Mouse (Mus musculus): ENCODE results near the gene Dido1.
A peak's percentile ranks its signal among the peaks of the same experiment; 100 is the strongest.

Dido1 gene

DNA sequence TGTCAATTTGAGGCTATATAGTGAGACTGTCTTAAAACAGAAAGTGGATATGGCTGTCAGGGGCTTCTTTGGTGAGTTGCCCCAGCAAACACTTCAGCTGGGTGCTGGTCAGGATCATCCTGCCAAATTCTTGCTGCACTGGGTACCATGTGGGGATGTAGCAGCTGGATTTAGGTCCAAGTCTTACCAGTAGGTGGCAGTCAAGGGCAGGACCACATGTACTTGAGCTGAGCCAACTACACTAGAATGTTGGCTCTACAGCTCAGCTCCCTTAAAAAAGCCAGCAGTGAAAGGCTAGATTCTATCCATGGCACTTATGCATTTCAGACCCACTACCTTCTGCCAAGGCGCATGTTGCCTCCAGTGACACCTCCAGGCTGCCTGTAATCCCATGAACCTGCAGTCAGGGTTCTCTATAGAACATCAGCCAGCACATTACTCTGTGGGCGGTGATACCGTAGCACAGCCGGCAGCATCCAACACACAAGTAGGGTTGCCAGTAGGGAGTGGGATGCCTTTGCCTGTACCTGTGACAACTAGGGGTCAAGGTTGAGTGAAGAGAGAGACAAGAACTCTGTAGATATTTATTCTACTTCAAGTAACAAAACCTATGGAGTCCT lies 52.3 kb downstream of the Dido1 start:
- Histone ChIP-seq H3K36me3 (ENCODE audit: insufficient read depth, low read length) (peaks cover 32% of the 10 kb centered on the region), H3K4me1 (replicated peaks; ENCODE audit: low read depth, low read length) (peaks cover 43% of the 10 kb centered on the region), H3K27me3 (ENCODE audit: insufficient read depth, low read length) (peaks cover 8% of the 10 kb centered on the region; the same call in 1 of the 2 replicates), H3K4me3 (replicated peaks; ENCODE audit: low read length) (no peak overlapping the region), H3K9me3 (ENCODE audit: low read length) (no peaks in the 10 kb centered on the region)
- TF ChIP-seq POU5F1 (IDR thresholded peaks at IDR 0.05; ENCODE audit: borderline replicate concordance, low read length): no peak
- TF ChIP-seq CTCF (conservative IDR thresholded peaks at IDR 0.05; ENCODE audit: low read length): peak; percentile 77

DNA sequence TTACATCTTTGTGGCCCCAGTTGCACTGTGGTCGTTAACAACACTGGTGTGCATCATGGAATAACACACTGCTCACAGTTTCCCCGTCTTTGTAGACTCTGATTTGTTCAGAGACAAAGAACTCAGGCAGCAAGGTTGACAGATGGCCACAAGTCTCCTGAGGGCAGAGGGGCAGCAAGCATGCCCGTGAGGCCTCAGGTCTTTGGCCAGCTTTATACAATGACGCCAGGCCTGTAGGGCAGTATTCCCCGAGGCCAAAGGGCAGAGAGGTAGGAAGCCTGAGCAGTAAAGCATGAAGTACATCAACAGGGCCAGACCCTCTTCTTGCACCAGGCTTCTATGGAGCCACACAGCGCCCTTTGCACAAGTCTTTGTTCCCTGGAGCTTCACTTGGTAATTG lies 54.6 kb downstream of the Dido1 start:
- TF ChIP-seq POU5F1 (IDR thresholded peaks at IDR 0.05; ENCODE audit: borderline replicate concordance, low read length): no peak
- TF ChIP-seq CTCF (conservative IDR thresholded peaks at IDR 0.05; ENCODE audit: low read length): no peak
- H3K27me3 ChIP-seq (ENCODE audit: insufficient read depth, low read length): peaks cover 8% of the 10 kb centered on the region; the same call in 1 of the 2 replicates
- H3K4me1 ChIP-seq (replicated peaks; ENCODE audit: low read depth, low read length): peaks cover 26% of the 10 kb centered on the region
- no peaks in the 10 kb centered on the region for H3K9me3 ChIP-seq (ENCODE audit: low read length)
- peaks cover 9% of the 10 kb centered on the region for H3K36me3 ChIP-seq (ENCODE audit: insufficient read depth, low read length)
- H3K4me3 ChIP-seq (replicated peaks; ENCODE audit: low read length): no peak overlapping the region

DNA sequence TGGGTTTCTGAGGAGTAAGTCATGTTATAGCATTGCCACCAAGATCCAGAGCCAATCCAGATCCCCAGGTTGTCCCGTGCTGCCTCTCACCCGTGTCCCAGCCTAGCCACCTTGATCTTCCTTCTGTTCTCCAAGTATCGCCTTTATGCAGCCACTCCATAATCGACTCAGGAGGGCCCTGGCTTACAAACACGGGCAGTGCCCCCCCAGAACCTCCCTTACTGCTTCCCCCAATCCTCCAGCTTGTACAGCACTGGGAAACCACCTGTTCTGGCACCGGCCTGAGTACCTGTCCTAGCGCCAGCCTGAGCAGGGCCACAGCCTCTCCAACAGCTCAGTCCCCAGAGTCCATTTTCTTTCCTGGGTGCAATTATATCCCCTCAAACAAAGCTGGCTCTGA lies 55.1 kb downstream of the Dido1 start:
- peaks cover 4% of the 10 kb centered on the region for H3K36me3 ChIP-seq (ENCODE audit: insufficient read depth, low read length)
- H3K4me3 ChIP-seq (replicated peaks; ENCODE audit: low read length): no peak overlapping the region
- no peaks in the 10 kb centered on the region for H3K9me3 ChIP-seq (ENCODE audit: low read length)
- TF ChIP-seq NANOG (IDR thresholded peaks at IDR 0.05; ENCODE audit: borderline replicate concordance, low read length): no peak
- no peak for TF ChIP-seq CTCF (conservative IDR thresholded peaks at IDR 0.05; ENCODE audit: low read length)
- no peak for TF ChIP-seq POU5F1 (IDR thresholded peaks at IDR 0.05; ENCODE audit: borderline replicate concordance, low read length)
- H3K27me3 ChIP-seq (ENCODE audit: insufficient read depth, low read length): peaks cover 5% of the 10 kb centered on the region; the same call in 1 of the 2 replicates
- H3K4me1 ChIP-seq (replicated peaks; ENCODE audit: low read depth, low read length): peaks cover 21% of the 10 kb centered on the region

DNA sequence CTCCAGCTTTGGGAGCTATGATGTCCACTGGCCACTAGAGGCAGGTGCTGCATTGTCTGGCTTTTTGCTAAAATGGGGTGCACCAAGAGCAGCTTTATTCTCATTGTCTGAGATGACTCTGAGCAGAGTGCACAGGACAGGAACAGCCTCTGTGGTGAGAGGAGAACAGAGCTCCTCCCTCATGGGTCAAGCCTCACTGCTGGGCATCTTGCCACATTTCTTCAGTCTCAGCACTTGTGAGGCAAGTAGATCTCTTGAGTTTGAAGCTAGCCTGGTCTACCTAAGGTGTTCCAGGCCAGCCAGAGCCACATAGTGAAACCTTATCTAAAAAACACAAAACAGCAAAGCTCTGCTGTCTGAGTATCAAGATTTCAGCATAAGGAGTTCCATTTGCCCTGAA lies 63.0 kb downstream of the Dido1 start:
- Histone ChIP-seq H3K4me1 (replicated peaks; ENCODE audit: low read depth, low read length) (peaks cover 7% of the 10 kb centered on the region; the same call in 1 of the 2 replicates), H3K9me3 (ENCODE audit: low read length) (peaks cover 6% of the 10 kb centered on the region), H3K36me3 (ENCODE audit: insufficient read depth, low read length) (no peaks in the 10 kb centered on the region), H3K27me3 (ENCODE audit: insufficient read depth, low read length) (no peaks in the 10 kb centered on the region), H3K4me3 (replicated peaks; ENCODE audit: low read length) (no peak overlapping the region)
- TF ChIP-seq NANOG (IDR thresholded peaks at IDR 0.05; ENCODE audit: borderline replicate concordance, low read length) (no peak), CTCF (conservative IDR thresholded peaks at IDR 0.05; ENCODE audit: low read length) (peak; percentile 25), POU5F1 (IDR thresholded peaks at IDR 0.05; ENCODE audit: borderline replicate concordance, low read length) (no peak)

DNA sequence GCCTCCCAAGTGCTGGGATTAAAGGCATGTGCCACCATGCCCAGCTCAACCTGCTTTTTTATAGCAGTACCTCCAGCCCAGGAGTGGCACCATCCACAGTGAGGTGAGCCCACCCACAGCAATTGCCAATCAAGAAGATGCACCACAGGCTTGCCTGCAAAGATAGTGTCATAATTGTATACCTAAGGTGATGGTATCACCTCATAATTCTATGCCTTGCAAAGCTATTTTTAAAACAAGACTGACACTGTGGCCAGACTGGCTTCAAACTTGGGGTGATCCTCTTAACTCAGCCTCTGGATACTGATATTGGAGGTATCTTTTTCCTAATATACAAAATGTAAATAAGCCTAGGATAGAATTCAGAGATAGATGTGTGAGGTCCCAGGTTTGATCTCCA lies 66.2 kb downstream of the Dido1 start:
- Histone ChIP-seq H3K27me3 (ENCODE audit: insufficient read depth, low read length) (peaks cover 14% of the 10 kb centered on the region), H3K36me3 (ENCODE audit: insufficient read depth, low read length) (peaks cover 24% of the 10 kb centered on the region), H3K9me3 (ENCODE audit: low read length) (peaks cover 6% of the 10 kb centered on the region), H3K4me3 (replicated peaks; ENCODE audit: low read length) (no peak overlapping the region), H3K4me1 (replicated peaks; ENCODE audit: low read depth, low read length) (peaks cover 27% of the 10 kb centered on the region)
- no peak for TF ChIP-seq NANOG (IDR thresholded peaks at IDR 0.05; ENCODE audit: borderline replicate concordance, low read length)
- no peak for TF ChIP-seq CTCF (conservative IDR thresholded peaks at IDR 0.05; ENCODE audit: low read length)

DNA sequence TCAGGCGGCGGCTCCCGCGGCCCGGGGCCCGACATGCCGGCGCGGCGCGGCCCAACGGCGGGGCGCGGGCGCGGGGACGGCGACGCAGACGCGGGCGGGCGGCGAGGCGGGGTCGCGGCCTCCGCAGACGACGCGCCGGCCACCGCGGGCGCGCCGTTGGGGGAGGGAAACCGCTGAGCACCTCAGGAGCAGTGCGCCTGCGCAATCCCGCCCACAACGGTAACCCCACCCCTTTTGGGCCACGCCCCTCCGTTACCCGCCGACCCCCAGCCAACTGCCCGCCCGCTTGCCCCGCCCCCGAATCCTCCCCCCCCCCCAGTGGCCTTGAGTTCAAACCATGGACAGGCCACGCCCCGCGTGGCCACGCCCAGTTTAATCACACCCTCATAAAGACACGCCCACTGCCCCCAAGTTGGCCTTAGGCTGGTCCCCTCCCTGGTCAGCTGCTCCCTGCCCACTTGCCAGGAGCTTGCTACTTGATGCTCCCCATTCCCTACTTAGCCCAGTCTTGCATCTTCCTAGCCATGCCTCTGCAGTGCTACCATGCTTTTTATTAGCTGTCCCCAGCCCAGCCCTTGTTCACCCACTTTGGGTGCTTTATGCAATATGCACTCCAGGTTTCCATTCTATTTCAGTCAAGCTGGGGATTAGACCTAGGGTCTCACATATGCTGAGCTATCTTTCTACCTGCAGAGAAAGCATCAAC lies 67.1 kb downstream of the Dido1 start, which contains the start of gene Tcfl5:
Gene Tcfl5 (minus strand): TSS at position 154 of the 706 bp plus-strand sequence.
- H3K4me1 ChIP-seq (replicated peaks; ENCODE audit: low read depth, low read length): peaks cover 27% of the 10 kb centered on the region
- peaks cover 6% of the 10 kb centered on the region for H3K9me3 ChIP-seq (ENCODE audit: low read length)
- peaks cover 14% of the 10 kb centered on the region for H3K27me3 ChIP-seq (ENCODE audit: insufficient read depth, low read length)
- peaks cover 33% of the 10 kb centered on the region for H3K36me3 ChIP-seq (ENCODE audit: insufficient read depth, low read length)
- H3K4me3 ChIP-seq (replicated peaks; ENCODE audit: low read length): peak within 1 kb of the TSS; percentile 83
- TF ChIP-seq NANOG (IDR thresholded peaks at IDR 0.05; ENCODE audit: borderline replicate concordance, low read length) (no peak), CTCF (conservative IDR thresholded peaks at IDR 0.05; ENCODE audit: low read length) (no peak), POU5F1 (IDR thresholded peaks at IDR 0.05; ENCODE audit: borderline replicate concordance, low read length) (no peak)

DNA sequence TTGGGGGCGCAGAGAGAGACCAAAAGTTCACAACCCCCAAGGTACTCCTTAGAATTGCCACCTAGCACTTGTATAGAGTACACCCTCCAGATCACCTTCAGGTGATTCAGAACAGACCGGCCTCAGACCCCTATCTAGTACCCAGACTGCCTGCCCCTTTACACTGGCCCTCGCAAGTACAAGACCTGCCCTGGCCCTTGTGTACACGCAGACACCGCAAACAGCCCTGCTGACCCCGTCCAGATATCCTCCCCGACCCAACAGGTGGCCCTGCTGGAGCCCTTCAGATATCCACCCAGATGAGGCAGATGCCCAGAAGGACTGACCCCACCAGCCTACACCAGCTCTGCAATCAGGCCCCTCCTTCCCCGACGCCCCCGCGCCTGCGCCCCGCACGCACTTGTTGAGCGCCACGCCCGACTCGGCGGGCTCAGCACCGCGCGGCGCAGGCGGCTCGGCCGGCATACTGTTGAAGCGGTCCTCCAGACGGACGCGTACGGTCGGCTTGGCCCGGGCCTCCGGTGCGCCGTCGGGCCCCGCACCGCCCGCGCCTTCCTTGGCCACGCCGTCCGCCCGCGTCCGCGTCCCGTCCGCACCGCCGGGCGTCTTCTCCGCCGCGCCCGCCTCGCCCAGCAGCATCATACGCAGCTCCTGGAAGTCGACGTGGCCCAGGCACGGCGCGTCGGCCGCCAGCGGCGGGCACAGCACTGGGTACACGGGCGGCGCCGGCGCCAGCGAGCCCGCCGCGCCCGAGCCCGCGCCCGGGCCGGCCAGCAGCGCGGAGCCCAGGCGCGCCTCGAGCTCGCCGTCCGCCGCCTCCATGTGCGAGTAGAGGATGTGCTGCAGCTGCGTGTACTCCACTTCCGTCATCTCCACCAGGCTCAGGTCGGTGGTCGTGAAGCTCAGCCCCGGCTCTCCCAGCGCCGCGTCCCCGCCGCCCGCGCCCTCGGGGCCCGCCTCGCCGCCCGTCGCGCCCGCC lies 67.9 kb downstream of the Dido1 start:
- peak overlapping the region; percentile 83 for H3K4me3 ChIP-seq (replicated peaks; ENCODE audit: low read length)
- H3K27me3 ChIP-seq (ENCODE audit: insufficient read depth, low read length): peaks cover 14% of the 10 kb centered on the region
- peaks cover 41% of the 10 kb centered on the region for H3K36me3 ChIP-seq (ENCODE audit: insufficient read depth, low read length)
- H3K9me3 ChIP-seq (ENCODE audit: low read length): peaks cover 6% of the 10 kb centered on the region
- TF ChIP-seq POU5F1 (IDR thresholded peaks at IDR 0.05; ENCODE audit: borderline replicate concordance, low read length) (no peak), NANOG (IDR thresholded peaks at IDR 0.05; ENCODE audit: borderline replicate concordance, low read length) (no peak), CTCF (conservative IDR thresholded peaks at IDR 0.05; ENCODE audit: low read length) (no peak)
- H3K4me1 ChIP-seq (replicated peaks; ENCODE audit: low read depth, low read length): peaks cover 27% of the 10 kb centered on the region

DNA sequence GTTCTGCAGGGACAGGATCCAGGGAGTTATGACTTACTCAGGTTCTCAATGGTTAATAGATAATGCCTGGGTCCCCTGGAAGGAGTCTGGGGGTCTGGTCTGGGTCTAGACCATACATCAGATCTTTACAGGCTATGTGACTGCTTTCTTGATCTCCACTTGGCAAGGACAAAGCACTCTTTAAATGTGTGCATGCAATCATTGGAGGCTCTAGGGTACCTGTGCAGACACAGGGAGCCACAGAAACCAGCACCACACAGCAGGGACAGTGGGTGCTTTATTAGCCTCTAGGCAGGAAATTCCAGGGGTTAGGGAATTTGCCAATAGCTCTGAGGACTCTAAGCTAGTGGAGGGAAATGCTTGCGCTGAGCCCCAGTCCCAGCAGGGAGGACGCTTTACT lies 97.9 kb downstream of the Dido1 start:
- Histone ChIP-seq H3K4me1 (replicated peaks; ENCODE audit: low read depth, low read length) (no peaks in the 10 kb centered on the region), H3K4me3 (replicated peaks; ENCODE audit: low read length) (no peak overlapping the region), H3K9me3 (ENCODE audit: low read length) (no peaks in the 10 kb centered on the region), H3K27me3 (ENCODE audit: insufficient read depth, low read length) (peaks cover 50% of the 10 kb centered on the region), H3K36me3 (ENCODE audit: insufficient read depth, low read length) (no peaks in the 10 kb centered on the region)
- TF ChIP-seq POU5F1 (IDR thresholded peaks at IDR 0.05; ENCODE audit: borderline replicate concordance, low read length) (no peak), NANOG (IDR thresholded peaks at IDR 0.05; ENCODE audit: borderline replicate concordance, low read length) (no peak), CTCF (conservative IDR thresholded peaks at IDR 0.05; ENCODE audit: low read length) (no peak)
